Mouse (Mus musculus) hindbrain, embryonic 11.5 days (tissue): ENCODE measurements around the gene Ufsp1. TPM values are rescaled to one million over a fixed set of nuclear protein-coding genes. Genes with fewer than 3 reads are reported as not detected.
"Not testable (repeated sequence)": the region's sequence is repeated elsewhere in the genome, so short reads cannot be mapped to it uniquely, and the experiment has no call there.

ENCODE experiments used
- ATAC-seq: fragments of 200-750 bp; cut with Nextera tagmentation; 2 replicates; pipeline ENCODE4 v1.8.0; 2017; ENCODE audit warnings: mild to moderate bottlenecking, moderate TSS enrichment, moderate library complexity; ENCODE audit not compliant: low FRiP score
- DNase-seq: peaks from one replicate; pipeline ENCODE4 v3.0.0-alpha.2; 2015; ENCODE audit warnings: low spot score
- H3K27ac ChIP-seq: fragments of 300-500 bp; sonication (generic); 2 replicates; pipeline ENCODE4 v1.5.1; 2014; ENCODE audit warnings: mild to moderate bottlenecking, low read depth, low read length
- H3K27me3 ChIP-seq: fragments of 300-500 bp; sonication (generic); 2 replicates; pipeline ENCODE4 v1.6.1; 2014; ENCODE audit warnings: mild to moderate bottlenecking, low read length, moderate library complexity, mixed read lengths; ENCODE audit not compliant: control insufficient read depth, insufficient read depth
- H3K36me3 ChIP-seq: fragments of 300-500 bp; sonication (generic); 2 replicates; pipeline ENCODE4 v1.6.1; 2014; ENCODE audit warnings: mild to moderate bottlenecking, low read length, moderate library complexity, mixed read lengths; ENCODE audit not compliant: control insufficient read depth, insufficient read depth
- H3K4me1 ChIP-seq: fragments of 300-500 bp; sonication (generic); replicated peaks from 2 replicates; pipeline ENCODE4 v1.6.1; 2014; ENCODE audit warnings: low read length, mixed read lengths; ENCODE audit not compliant: control insufficient read depth, insufficient read depth
- H3K4me2 ChIP-seq: fragments of 300-500 bp; sonication (generic); replicated peaks from 2 replicates; pipeline ENCODE4 v1.6.1; 2014; ENCODE audit warnings: mild to moderate bottlenecking, low read depth, low read length
- H3K4me3 ChIP-seq: fragments of 300-500 bp; sonication (generic); 2 replicates; pipeline ENCODE4 v1.5.1; 2014; ENCODE audit warnings: low read depth, low read length
- H3K9ac ChIP-seq: fragments of 300-500 bp; sonication (generic); 2 replicates; pipeline ENCODE4 v1.6.1; 2014; ENCODE audit warnings: low read depth, low read length
- H3K9me3 ChIP-seq: fragments of 300-500 bp; sonication (generic); 2 replicates; pipeline ENCODE4 v1.6.1; 2016; ENCODE audit warnings: low read length; ENCODE audit not compliant: control insufficient read depth
- WGBS: fragments of 180-500 bp; shearing (Covaris S2); extraction: QIAGEN DNeasy Blood & Tissue Kit; methylation state at CpG from one replicate; pipeline ENCODE4 v1.1.7; 2014; 5-methylcytosine and 5-hydroxymethylcytosine counted together
- polyA plus RNA-seq: library from polyadenylated mRNA; unstranded; fragments of >200 nt; fragmentation: Nextera tagmentation; extraction: Ambion mirVana; gene quantifications from 2 replicates; pipeline ENCODE4 v1.2.1, GENCODE M21; 2014

Gene Ufsp1
- 8.6 and 9.0 TPM in 2 replicates for polyA plus RNA-seq

GRCm38 (mm10) chr5:137293839-137294743 lies at the start of gene Ufsp1:
Gene Ufsp1, plus strand, starts transcription at chr5:137294629.
- Histone ChIP-seq H3K36me3 (0 out of 2 replicates have a peak, but pooled peaks cover 2% of the 10 kb centered on the region), H3K27me3 (peaks cover 16% of the 10 kb centered on the region), H3K4me2 (peak within 1 kb of the TSS; percentile 81), H3K9me3 (no peaks in the 10 kb centered on the region), H3K9ac (peak within 1 kb of the TSS; percentile 68), H3K4me1 (0 out of 2 replicates have a peak, but pooled peaks cover 4% of the 10 kb centered on the region), H3K4me3 (peak within 1 kb of the TSS; percentile 43), H3K27ac (peak within 1 kb of the TSS; percentile 74)
- peak; percentile 97 for DNase-seq
- under 1% methylated on average over 51 of the region's 52 CpGs for WGBS
- peak; percentile 95 for ATAC-seq

GRCm38 (mm10) chr5:137263897-137264720 lies 30.3 kb upstream of the Ufsp1 start:
- DNase-seq (no peak), ATAC-seq (no peak)
- no peaks in the 10 kb centered on the region for H3K27me3 ChIP-seq
- H3K4me2 ChIP-seq: no peak overlapping the region
- H3K4me1 ChIP-seq: no peaks in the 10 kb centered on the region
- no peaks in the 10 kb centered on the region for H3K36me3 ChIP-seq
- no peak overlapping the region for H3K27ac ChIP-seq
- H3K9me3 ChIP-seq: no peaks in the 10 kb centered on the region
- WGBS: 89% methylated on average over 14 of the region's 14 CpGs
- H3K9ac ChIP-seq: no peak overlapping the region
- no peak overlapping the region for H3K4me3 ChIP-seq

GRCm38 (mm10) chr5:137264787-137265186 lies 29.6 kb upstream of the Ufsp1 start:
- ATAC-seq (no peak), DNase-seq (no peak)
- Histone ChIP-seq H3K27ac (no peak overlapping the region), H3K4me3 (no peak overlapping the region), H3K36me3 (no peaks in the 10 kb centered on the region), H3K4me1 (no peaks in the 10 kb centered on the region), H3K27me3 (no peaks in the 10 kb centered on the region), H3K4me2 (no peak overlapping the region), H3K9me3 (no peaks in the 10 kb centered on the region), H3K9ac (no peak overlapping the region)
- WGBS: 92% methylated on average over 11 of the region's 11 CpGs

GRCm38 (mm10) chr5:137268131-137268910 lies 26.1 kb upstream of the Ufsp1 start:
- Histone ChIP-seq H3K36me3 (no peaks in the 10 kb centered on the region), H3K9ac (peak overlapping the region; percentile 24; the same call in 1 of the 2 replicates), H3K27ac (no peak overlapping the region), H3K4me2 (no peak overlapping the region), H3K4me3 (no peak overlapping the region), H3K27me3 (no peaks in the 10 kb centered on the region), H3K4me1 (no peaks in the 10 kb centered on the region), H3K9me3 (no peaks in the 10 kb centered on the region)
- 36% methylated on average over 17 of the region's 18 CpGs for WGBS
- ATAC-seq: no peak
- DNase-seq: no peak

- 59% methylated on average over 18 of the region's 18 CpGs for WGBS
- H3K27me3 ChIP-seq: no peaks in the 10 kb centered on the region
These were observed 16.8 kb upstream of the Ufsp1 start for GRCm38 (mm10) chr5:137277360-137278342.

GRCm38 (mm10) chr5:137284411-137284810 lies 10.0 kb upstream of the Ufsp1 start:
- not testable (repeated sequence) for H3K36me3 ChIP-seq, H3K4me3 ChIP-seq, H3K9ac ChIP-seq, H3K27ac ChIP-seq, H3K4me2 ChIP-seq, H3K9me3 ChIP-seq, DNase-seq, ATAC-seq
- Histone ChIP-seq H3K4me1 (peaks cover 15% of the 10 kb centered on the region), H3K27me3 (peaks cover 22% of the 10 kb centered on the region)
- 85% methylated on average over 5 of the region's 6 CpGs for WGBS

More at GRCm38 (mm10) chr5:137277360-137278342, 16.8 kb upstream of the Ufsp1 start:
- no peak overlapping the region for H3K4me3 ChIP-seq
- peak; percentile 57 for DNase-seq
- no peaks in the 10 kb centered on the region for H3K36me3 ChIP-seq
- no peak overlapping the region for H3K27ac ChIP-seq
- no peak overlapping the region for H3K4me2 ChIP-seq
- no peaks in the 10 kb centered on the region for H3K4me1 ChIP-seq
- no peak overlapping the region for H3K9ac ChIP-seq
- no peaks in the 10 kb centered on the region for H3K9me3 ChIP-seq
- no peak for ATAC-seq

GRCm38 (mm10) chr5:137285045-137285444 lies 9.4 kb upstream of the Ufsp1 start:
- Histone ChIP-seq H3K27me3 (peaks cover 28% of the 10 kb centered on the region), H3K27ac (no peak overlapping the region), H3K9me3 (no peaks in the 10 kb centered on the region), H3K4me2 (no peak overlapping the region), H3K4me1 (peaks cover 15% of the 10 kb centered on the region), H3K4me3 (no peak overlapping the region), H3K9ac (no peak overlapping the region), H3K36me3 (no peaks in the 10 kb centered on the region)
- 60% methylated on average over 5 of the region's 5 CpGs for WGBS
- ATAC-seq: no peak
- DNase-seq: peak; percentile 51
